Mouse (Mus musculus) heart, adult 2 months (tissue): ENCODE measurements around the gene Tmem245. TPM values are rescaled to one million over a fixed set of nuclear protein-coding genes. Genes with fewer than 3 reads are reported as not detected.

Experiments
- DNase-seq, 2 experiments: peaks; one replicate each; pipeline ENCODE4 v3.0.0; 2021
- H3K27ac ChIP-seq: fragments of 200-600 bp; 2 replicates; pipeline ENCODE4 v1.8.1; 2022
- H3K27me3 ChIP-seq: fragments of 200-500 bp; 2 replicates; pipeline ENCODE4 v1.6.1; 2012; ENCODE audit warnings: mild to moderate bottlenecking, low read length, inconsistent platforms, mixed read lengths; ENCODE audit not compliant: control insufficient read depth, insufficient read depth
- H3K36me3 ChIP-seq: fragments of 200-500 bp; 2 replicates; pipeline ENCODE4 v1.6.1; 2012; ENCODE audit warnings: low read length, inconsistent platforms; ENCODE audit not compliant: control insufficient read depth, insufficient read depth
- H3K4me1 ChIP-seq: fragments of 200-500 bp; 2 replicates; pipeline ENCODE4 v1.6.1; 2011; ENCODE audit warnings: low read length; ENCODE audit not compliant: control insufficient read depth, insufficient read depth
- H3K4me3 ChIP-seq: fragments of 200-600 bp; 2 replicates; pipeline ENCODE4 v1.8.1; 2022
- H3K79me2 ChIP-seq: fragments of 200-500 bp; replicated peaks from 2 replicates; pipeline ENCODE4 v1.6.1; 2012; ENCODE audit warnings: mild to moderate bottlenecking, inconsistent platforms, low read length, moderate library complexity, mixed read lengths; ENCODE audit not compliant: control insufficient read depth, insufficient read depth
- H3K9ac ChIP-seq: fragments of 200-500 bp; 2 replicates; pipeline ENCODE4 v1.6.1; 2012; ENCODE audit warnings: low read depth, mild to moderate bottlenecking, control low read depth, inconsistent platforms, low read length, mixed read lengths
- CTCF ChIP-seq: fragments of 200-600 bp; IDR thresholded peaks from 2 replicates; pipeline ENCODE4 v1.8.1; 2022; ENCODE audit warnings: antibody characterized with exemption, mild to moderate bottlenecking, moderate library complexity
- EP300 ChIP-seq: fragments of 200-500 bp; IDR thresholded peaks from 2 replicates; pipeline ENCODE4 v1.6.1; 2011; ENCODE audit warnings: low read depth, low read length, control low read depth; ENCODE audit not compliant: insufficient read depth
- POLR2A ChIP-seq: fragments of 200-500 bp; IDR thresholded peaks from 2 replicates; pipeline ENCODE4 v1.6.1; 2011; ENCODE audit warnings: mild to moderate bottlenecking, low read depth, low read length, control low read depth; ENCODE audit not compliant: insufficient read depth
- WGBS: fragments of 180-500 bp; shearing (Covaris S2); methylation state at CpG from one replicate; pipeline ENCODE4 v1.1.7; 2018; 5-methylcytosine and 5-hydroxymethylcytosine counted together
- intact Hi-C: fragments of 180-260 bp; cut with DNase I; formaldehyde crosslinking; loops from one replicate; pipeline ENCODE4 v1.15.1; 2025
- polyA plus RNA-seq: library from polyadenylated mRNA; depleted of rRNA; stranded (reverse); fragments of >200 nt; gene quantifications from 2 replicates; pipeline ENCODE4 v1.2.3, GENCODE M21; 2012
- total RNA-seq, 2 experiments: library from RNA; stranded (reverse); gene quantifications; 2 replicates each; pipeline ENCODE4 v1.2.3; 2021

Gene Tmem245
- total and polyA plus RNA-seq, 3 experiments, result 24.0 to 77.3 (median 66.3) TPM

DNA sequence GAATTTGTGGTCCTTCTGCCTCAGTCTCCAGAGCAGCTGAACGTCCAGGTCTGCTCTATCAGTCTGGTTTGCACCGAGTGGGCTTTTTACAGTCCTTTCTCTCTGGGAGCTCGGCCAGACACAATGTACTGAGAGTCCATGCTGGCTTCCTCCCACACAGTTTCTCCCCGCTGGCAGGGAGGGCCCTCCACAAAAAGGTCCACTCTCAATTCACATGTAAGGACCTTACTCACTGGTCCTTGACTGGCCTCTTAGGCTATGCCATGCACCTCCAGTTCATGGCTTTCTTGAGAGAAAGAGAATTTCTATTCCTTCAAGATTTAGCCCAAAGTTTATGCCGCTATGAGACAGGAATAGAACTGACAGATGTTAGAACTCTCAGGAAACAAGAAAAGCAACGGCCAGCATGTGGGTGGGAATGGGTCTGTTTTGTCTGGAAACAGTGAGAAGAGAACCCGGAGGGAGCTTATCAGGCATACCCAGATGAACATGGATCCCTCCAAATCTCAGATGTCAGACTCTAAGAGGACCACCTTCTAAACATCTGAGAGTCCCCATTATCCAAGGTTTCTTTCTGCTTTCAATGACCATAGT is 18.4 kb upstream of the Tmem245 start:
- WGBS, result 26% methylated on average over 7 of the region's 7 CpGs

DNA sequence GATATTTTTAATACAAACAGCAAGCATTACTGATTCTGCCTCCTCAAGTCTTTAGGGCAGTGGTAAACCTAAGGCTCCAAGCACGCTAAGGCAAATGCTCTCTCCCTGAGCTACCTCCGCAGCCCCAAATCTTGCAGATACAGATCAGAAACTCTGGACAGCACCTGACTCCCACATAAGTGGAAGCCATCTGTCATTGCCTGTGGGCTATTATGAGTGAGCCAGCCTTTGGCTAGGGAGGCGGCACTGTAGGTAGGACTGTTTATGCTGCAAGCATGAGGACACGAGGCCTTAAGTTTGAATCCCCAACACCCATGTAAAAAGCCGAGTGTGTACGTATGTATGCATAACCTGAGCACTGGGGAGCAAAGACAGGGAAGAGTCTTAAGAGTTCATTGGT is 16.4 kb upstream of the Tmem245 start:
- H3K9ac ChIP-seq, result no peak overlapping the region
- H3K4me1 ChIP-seq, result peaks cover 5% of the 10 kb centered on the region
- no peak for DNase-seq
- no peak for TF ChIP-seq CTCF
- no peak for TF ChIP-seq POLR2A
- WGBS, result 97% methylated on average over 6 of the region's 6 CpGs
- peaks cover 6% of the 10 kb centered on the region for H3K36me3 ChIP-seq
- H3K79me2 ChIP-seq, result no peaks in the 10 kb centered on the region
- H3K27me3 ChIP-seq, result no peaks in the 10 kb centered on the region
- H3K4me3 ChIP-seq, result no peak overlapping the region
- intact Hi-C loops, result no loop called here
- no peak overlapping the region for H3K27ac ChIP-seq

More for the DNA sequence above, 18.4 kb upstream of the Tmem245 start:
- TF ChIP-seq EP300 (no peak), POLR2A (no peak), CTCF (no peak)
- Histone ChIP-seq H3K79me2 (no peaks in the 10 kb centered on the region), H3K4me1 (peaks cover 5% of the 10 kb centered on the region), H3K36me3 (peaks cover 6% of the 10 kb centered on the region), H3K27me3 (no peaks in the 10 kb centered on the region), H3K27ac (peak overlapping the region; percentile 67), H3K9ac (no peak overlapping the region), H3K4me3 (no peak overlapping the region)
- DNase-seq, result peak in 1 of 2 experiments; percentile 31
- intact Hi-C loops, result no loop called here

DNA sequence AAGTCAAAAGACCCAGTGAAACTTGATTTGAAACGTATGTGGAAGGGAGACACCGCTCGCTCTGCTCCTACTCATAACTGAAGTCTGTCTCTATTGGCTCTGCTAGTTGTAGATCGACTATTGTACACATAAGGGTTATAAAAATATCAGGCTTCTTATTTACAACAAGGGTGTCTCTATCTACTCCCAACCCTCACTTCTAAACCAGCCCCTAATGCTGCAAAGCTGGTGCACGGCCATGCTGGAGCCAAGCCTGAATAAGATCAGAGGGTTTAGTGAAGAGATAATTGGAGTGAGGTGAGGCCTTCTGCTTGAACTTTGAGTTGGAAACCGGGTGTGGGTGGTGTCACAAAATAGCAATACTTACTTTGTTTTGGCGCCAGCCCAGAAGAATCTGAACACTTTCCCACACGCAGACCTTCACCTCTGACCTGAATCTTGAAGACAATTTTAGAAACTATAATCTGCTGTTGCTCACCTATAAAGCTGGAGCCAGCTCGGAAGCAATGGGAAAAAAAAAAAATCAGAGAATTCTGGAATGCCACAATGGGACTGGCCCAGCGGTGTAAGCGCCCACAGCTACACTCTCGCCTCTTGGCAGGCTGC is 14.2 kb upstream of the Tmem245 start:
- H3K9ac ChIP-seq, result no peak overlapping the region
- peak; percentile 42 to 60 for DNase-seq
- H3K36me3 ChIP-seq, result peaks cover 6% of the 10 kb centered on the region
- WGBS, result 40% methylated on average over 12 of the region's 12 CpGs
- H3K79me2 ChIP-seq, result no peaks in the 10 kb centered on the region
- intact Hi-C loops, result no loop called here
- no peaks in the 10 kb centered on the region for H3K27me3 ChIP-seq
- peak overlapping the region; percentile 65 for H3K27ac ChIP-seq
- no peak overlapping the region for H3K4me3 ChIP-seq
- peaks cover 6% of the 10 kb centered on the region for H3K4me1 ChIP-seq
- TF ChIP-seq POLR2A (no peak), CTCF (no peak), EP300 (no peak)

DNA sequence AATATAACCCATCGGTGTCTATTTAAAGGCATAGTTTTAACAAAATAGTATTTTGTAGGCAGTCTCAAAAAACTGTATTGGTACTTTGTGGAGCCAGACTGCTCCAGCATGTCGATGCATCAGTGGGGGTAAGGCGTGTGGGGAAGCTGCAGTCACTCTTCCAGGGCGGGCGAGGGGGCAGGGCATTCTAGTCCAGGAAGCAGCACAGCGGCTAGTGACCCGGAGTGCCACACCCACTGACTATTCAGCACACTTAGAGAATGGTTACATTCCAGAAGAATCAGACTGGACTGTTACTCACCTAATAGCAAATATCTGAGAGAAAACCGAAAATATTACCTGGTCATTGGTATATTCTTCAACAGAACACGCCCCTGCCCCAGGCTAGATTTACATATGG is 10.3 kb upstream of the Tmem245 start:
- no peak overlapping the region for H3K9ac ChIP-seq
- peaks cover 6% of the 10 kb centered on the region for H3K36me3 ChIP-seq
- no peak overlapping the region for H3K27ac ChIP-seq
- H3K4me1 ChIP-seq, result peaks cover 6% of the 10 kb centered on the region
- no peaks in the 10 kb centered on the region for H3K27me3 ChIP-seq
- H3K79me2 ChIP-seq, result no peaks in the 10 kb centered on the region
- no peak for DNase-seq
- WGBS, result 41% methylated on average over 9 of the region's 9 CpGs
- TF ChIP-seq POLR2A (no peak), EP300 (no peak), CTCF (no peak)
- H3K4me3 ChIP-seq, result no peak overlapping the region; the same call in 1 of the 2 replicates
- intact Hi-C loops, result no loop called here

DNA sequence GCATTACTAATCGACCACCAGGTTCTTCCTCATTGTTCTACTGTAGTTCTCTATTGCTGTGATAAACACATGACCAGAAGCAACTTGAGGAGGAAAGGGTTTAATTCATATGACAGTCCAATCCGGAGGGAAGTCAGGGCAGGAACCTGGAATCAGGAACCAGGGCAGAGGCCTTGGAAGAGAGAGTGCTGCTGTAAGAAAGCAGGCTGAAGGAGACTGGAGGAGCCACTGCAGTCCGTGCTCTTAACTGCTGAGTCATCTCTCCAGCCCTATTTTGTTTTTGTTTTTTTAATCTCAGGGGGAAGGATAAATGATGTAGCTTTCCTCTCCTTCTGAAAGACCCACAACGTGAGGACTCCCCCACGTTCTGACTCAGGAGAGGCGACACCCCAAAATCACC is 6.0 kb upstream of the Tmem245 start:
- H3K4me3 ChIP-seq, result no peak overlapping the region
- intact Hi-C loops, result no loop called here
- WGBS, result 63% methylated on average over 6 of the region's 6 CpGs

DNA sequence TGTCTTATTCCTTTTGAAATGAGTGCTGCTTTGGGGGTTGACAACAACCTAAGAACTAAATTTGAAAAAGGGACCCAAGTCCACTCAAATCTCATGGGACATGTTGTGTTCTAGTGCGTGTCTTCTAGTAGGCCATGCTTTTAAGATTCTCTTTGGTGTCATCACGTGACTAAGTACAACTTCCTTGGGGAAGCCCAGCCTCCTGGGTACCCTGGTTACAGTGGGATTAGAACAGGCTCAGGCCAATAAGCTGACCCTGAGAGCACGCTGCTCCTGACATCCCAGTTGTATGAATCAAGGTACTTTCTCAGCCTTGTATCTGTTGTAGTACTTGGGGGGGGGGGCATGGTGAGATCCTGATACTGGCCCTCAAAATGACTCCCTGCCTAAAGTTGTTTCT is 4.5 kb upstream of the Tmem245 start:
- Histone ChIP-seq H3K79me2 (no peaks in the 10 kb centered on the region), H3K4me3 (no peak overlapping the region), H3K27me3 (no peaks in the 10 kb centered on the region), H3K27ac (no peak overlapping the region), H3K4me1 (peaks cover 3% of the 10 kb centered on the region), H3K36me3 (no peaks in the 10 kb centered on the region), H3K9ac (no peak overlapping the region)
- 87% methylated on average over 3 of the region's 3 CpGs for WGBS
- intact Hi-C loops, result no loop called here
- DNase-seq, result no peak
- TF ChIP-seq CTCF, result no peak
- TF ChIP-seq POLR2A, result no peak
- TF ChIP-seq EP300, result no peak

More for the DNA sequence above, 6.0 kb upstream of the Tmem245 start:
- Histone ChIP-seq H3K27ac (no peak overlapping the region), H3K4me1 (peaks cover 3% of the 10 kb centered on the region), H3K79me2 (no peaks in the 10 kb centered on the region), H3K9ac (no peak overlapping the region), H3K27me3 (no peaks in the 10 kb centered on the region), H3K36me3 (no peaks in the 10 kb centered on the region)
- no peak for DNase-seq
- no peak for TF ChIP-seq EP300
- no peak for TF ChIP-seq CTCF
- TF ChIP-seq POLR2A, result no peak
